Mouse (Mus musculus): ENCODE data around the gene Eef1akmt1.

- no peak for TF ChIP-seq CTCF (IDR thresholded peaks at IDR 0.05; ENCODE audit: low read depth, low read length)
- TF ChIP-seq POLR2A (IDR thresholded peaks at IDR 0.05; ENCODE audit: borderline replicate concordance, low read depth, low read length): no peak
Observed at GRCm38 (mm10) chr14:57606663-57607365, 35.4 kb upstream of the Eef1akmt1 start.

All from bone marrow macrophage, adult 2 months (primary cell).